Mouse (Mus musculus) limb, embryonic 12.5 days (tissue): ENCODE measurements at regions not wholly inside any gene's neighbourhood (a gene's known extent, or its start where the extent isn't known, plus 50 kb on each side); places are given as distances from the start of the nearest gene placed in this dataset.
A peak's percentile ranks its signal among the peaks of the same experiment; 100 is the strongest.

Experiments used
- ATAC-seq: fragments of 200-750 bp; cut with Nextera tagmentation; 2 replicates; pipeline ENCODE4 v1.8.0; 2017; ENCODE audit warnings: low read depth, moderate TSS enrichment; ENCODE audit not compliant: insufficient number of reproducible peaks, insufficient read depth, low FRiP score, low TSS enrichment
- H3K27ac ChIP-seq: fragments of 300-500 bp; sonication (generic); 2 replicates; pipeline ENCODE4 v1.5.1; 2016; ENCODE audit warnings: mild to moderate bottlenecking, moderate library complexity
- H3K27me3 ChIP-seq: fragments of 300-500 bp; sonication (generic); 2 replicates; pipeline ENCODE4 v1.6.1; 2016; ENCODE audit warnings: mild to moderate bottlenecking, moderate library complexity
- H3K36me3 ChIP-seq: fragments of 300-500 bp; sonication (generic); 2 replicates; pipeline ENCODE4 v1.6.1; 2016; ENCODE audit warnings: mild to moderate bottlenecking, moderate library complexity
- H3K4me1 ChIP-seq: fragments of 300-500 bp; sonication (generic); replicated peaks from 2 replicates; pipeline ENCODE4 v1.6.1; 2016
- H3K4me2 ChIP-seq: fragments of 300-500 bp; sonication (generic); 2 replicates; pipeline ENCODE4 v1.6.1; 2016; ENCODE audit warnings: mild to moderate bottlenecking, moderate library complexity
- H3K4me3 ChIP-seq: fragments of 300-500 bp; sonication (generic); replicated peaks from 2 replicates; pipeline ENCODE4 v1.5.1; 2016; ENCODE audit warnings: mild to moderate bottlenecking
- H3K9ac ChIP-seq: fragments of 300-500 bp; sonication (generic); replicated peaks from 2 replicates; pipeline ENCODE4 v1.6.1; 2016; ENCODE audit warnings: mild to moderate bottlenecking, moderate library complexity
- H3K9me3 ChIP-seq: fragments of 300-500 bp; sonication (generic); 2 replicates; pipeline ENCODE4 v1.6.1; 2016; ENCODE audit warnings: mild to moderate bottlenecking, moderate library complexity
- WGBS: fragments of 180-500 bp; shearing (Covaris S2); methylation state at CpG from one replicate; pipeline ENCODE4 v1.1.7; 2016; 5-methylcytosine and 5-hydroxymethylcytosine counted together

DNA sequence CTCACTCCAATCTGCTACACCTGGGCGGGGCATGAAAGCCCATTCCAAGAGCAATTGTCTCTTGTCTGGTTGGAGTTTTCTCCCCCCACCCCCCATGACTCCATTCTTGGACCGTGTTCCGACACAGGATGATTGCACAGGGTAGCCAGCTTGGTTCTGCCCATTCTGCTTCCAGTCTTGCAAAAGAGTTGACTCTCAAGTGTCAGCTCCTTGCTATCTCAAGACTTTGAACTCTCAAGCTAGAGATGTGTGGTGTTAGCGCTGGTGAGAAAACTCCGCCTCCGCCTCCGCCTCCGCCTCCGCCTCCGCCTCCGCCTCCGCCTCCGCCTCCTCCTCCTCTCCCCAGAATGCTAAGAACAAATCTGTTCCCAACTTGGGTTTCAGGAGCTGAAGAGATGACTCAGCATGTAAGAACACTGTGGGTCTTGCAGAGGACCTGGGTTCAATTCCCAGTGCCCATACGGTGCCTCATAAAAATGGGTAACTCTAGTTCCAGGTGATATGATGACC lies 135.1 kb downstream of the Bcat1 start:
- Histone ChIP-seq H3K27me3 (no peaks in the 10 kb centered on the region), H3K4me3 (no peak overlapping the region), H3K36me3 (no peaks in the 10 kb centered on the region), H3K27ac (no peak overlapping the region), H3K4me2 (no peak overlapping the region), H3K9me3 (no peaks in the 10 kb centered on the region), H3K4me1 (peaks cover 27% of the 10 kb centered on the region), H3K9ac (no peak overlapping the region)
- WGBS = 88% methylated on average over 14 of the region's 14 CpGs
- no peak for ATAC-seq

DNA sequence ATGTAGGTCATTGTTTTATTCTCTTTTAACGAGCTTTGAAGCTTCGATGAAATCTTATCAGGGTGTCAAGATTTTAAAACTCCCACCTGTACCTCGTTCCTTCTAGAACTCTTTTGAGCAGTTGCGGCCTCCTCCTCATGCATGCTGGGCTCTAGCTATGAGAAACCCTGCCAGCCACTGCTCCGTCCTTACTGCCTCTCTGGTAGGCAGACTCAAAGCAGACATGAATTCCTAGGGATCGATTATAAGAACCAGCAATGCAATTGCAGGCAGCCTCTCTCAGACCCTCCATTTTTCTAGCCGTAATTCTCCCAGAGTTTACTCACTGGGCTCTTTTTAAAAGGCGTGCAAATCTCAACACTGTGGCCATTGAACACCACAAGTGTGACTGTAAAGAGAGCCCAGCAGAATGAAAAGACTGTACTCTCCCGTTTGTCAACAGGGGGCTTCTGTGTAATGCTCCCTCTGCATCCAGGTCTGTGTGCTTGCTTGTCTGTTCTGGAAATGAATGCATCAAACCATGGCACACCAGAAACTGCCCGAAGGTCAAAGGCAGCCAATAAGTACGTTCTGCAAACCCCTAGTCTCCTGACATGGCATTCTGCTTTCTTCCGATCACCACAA lies 137.3 kb downstream of the Bcat1 start:
- no peaks in the 10 kb centered on the region for H3K27me3 ChIP-seq
- H3K9me3 ChIP-seq = no peaks in the 10 kb centered on the region
- no peaks in the 10 kb centered on the region for H3K36me3 ChIP-seq
- H3K9ac ChIP-seq = no peak overlapping the region
- H3K4me1 ChIP-seq = peaks cover 12% of the 10 kb centered on the region
- no peak for ATAC-seq
- no peak overlapping the region for H3K4me3 ChIP-seq
- peak overlapping the region; percentile 78 for H3K27ac ChIP-seq
- WGBS = 76% methylated on average over 12 of the region's 12 CpGs
- no peak overlapping the region for H3K4me2 ChIP-seq

DNA sequence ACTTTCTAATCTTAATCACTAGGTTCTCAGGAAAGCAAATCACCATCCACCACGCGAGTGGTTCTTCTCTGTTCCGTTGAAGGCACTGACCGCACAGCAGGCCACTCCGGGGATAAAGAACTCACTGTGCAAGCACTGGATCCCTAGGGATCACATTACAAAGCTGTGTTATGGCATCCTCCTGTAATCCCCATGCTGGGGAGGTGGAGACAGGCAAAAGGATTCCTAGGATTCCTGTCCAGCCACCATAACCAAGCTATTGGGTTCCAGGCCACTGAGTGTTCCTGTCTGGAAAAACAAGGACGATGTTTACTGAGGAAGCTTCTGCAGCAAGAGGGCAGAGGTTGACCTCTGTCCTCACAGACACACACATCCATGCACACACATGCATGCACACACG lies 138.8 kb downstream of the Bcat1 start:
- Histone ChIP-seq H3K27me3 (no peaks in the 10 kb centered on the region), H3K4me1 (peaks cover 6% of the 10 kb centered on the region), H3K9me3 (peaks cover 8% of the 10 kb centered on the region), H3K36me3 (no peaks in the 10 kb centered on the region), H3K4me3 (no peak overlapping the region), H3K9ac (no peak overlapping the region), H3K27ac (peak overlapping the region; percentile 2; the same call in 1 of the 2 replicates), H3K4me2 (no peak overlapping the region)
- no peak for ATAC-seq
- WGBS = 67% methylated on average over 7 of the region's 7 CpGs

DNA sequence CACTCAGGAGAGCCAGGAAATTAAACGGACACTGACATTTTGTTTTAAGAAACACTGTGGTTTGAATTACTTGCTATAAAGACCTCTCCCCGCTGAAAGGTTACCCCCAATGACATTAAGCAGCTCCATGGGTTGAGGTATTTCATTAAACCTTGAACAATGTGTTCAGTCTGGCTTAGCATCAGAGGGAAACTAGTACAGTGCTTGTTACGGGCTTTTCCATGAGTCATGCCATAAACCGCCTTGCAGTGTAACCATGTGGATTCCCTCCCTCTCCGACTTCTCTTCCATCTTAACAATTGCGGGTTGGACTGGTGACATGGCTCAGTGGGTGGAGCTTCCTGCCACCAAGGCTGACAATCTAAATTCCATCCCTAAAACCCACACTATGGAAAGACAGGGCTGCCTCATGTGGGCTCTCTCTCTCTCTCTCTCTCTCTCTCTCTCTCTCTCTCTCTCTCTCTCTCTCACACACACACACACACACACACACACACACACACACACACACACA lies 142.2 kb downstream of the Bcat1 start:
- no peak overlapping the region for H3K27ac ChIP-seq
- H3K27me3 ChIP-seq = no peaks in the 10 kb centered on the region
- H3K4me2 ChIP-seq = no peak overlapping the region
- 74% methylated on average over 6 of the region's 6 CpGs for WGBS
- peaks cover 9% of the 10 kb centered on the region for H3K9me3 ChIP-seq
- no peak overlapping the region for H3K9ac ChIP-seq
- H3K4me3 ChIP-seq = no peak overlapping the region
- ATAC-seq = no peak
- no peaks in the 10 kb centered on the region for H3K36me3 ChIP-seq
- H3K4me1 ChIP-seq = peaks cover 6% of the 10 kb centered on the region

DNA sequence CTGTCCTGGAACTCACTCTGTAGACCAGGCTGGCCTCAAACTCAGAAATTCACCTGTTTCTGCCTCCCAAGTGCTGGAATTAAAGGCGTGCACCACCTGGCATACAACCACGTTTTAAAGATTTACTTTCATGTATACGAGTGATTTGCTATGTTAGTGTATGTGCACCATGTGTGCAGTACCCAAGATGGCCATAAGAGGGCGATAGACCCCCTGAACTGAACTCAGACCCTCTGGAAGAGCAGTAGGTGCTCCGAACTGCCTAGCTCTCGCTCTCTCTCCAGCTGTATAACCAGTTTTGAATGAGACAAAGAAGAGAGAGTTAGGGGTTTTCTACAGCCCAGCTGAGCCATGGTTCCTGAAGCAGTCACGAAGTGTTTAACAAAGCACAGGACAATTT lies 143.6 kb downstream of the Bcat1 start:
- H3K4me1 ChIP-seq = peaks cover 12% of the 10 kb centered on the region
- H3K4me3 ChIP-seq = no peak overlapping the region
- no peak overlapping the region for H3K4me2 ChIP-seq
- H3K9ac ChIP-seq = no peak overlapping the region
- H3K36me3 ChIP-seq = no peaks in the 10 kb centered on the region
- no peak overlapping the region for H3K27ac ChIP-seq
- 85% methylated on average over 7 of the region's 7 CpGs for WGBS
- no peak for ATAC-seq
- H3K27me3 ChIP-seq = no peaks in the 10 kb centered on the region
- H3K9me3 ChIP-seq = peaks cover 9% of the 10 kb centered on the region

- WGBS = 72% methylated on average over 4 of the region's 4 CpGs
- Histone ChIP-seq H3K27ac (no peak overlapping the region), H3K9ac (no peak overlapping the region), H3K4me1 (peaks cover 12% of the 10 kb centered on the region; the same call in 1 of the 2 replicates), H3K4me3 (no peak overlapping the region), H3K9me3 (peaks cover 9% of the 10 kb centered on the region), H3K4me2 (no peak overlapping the region), H3K36me3 (no peaks in the 10 kb centered on the region), H3K27me3 (no peaks in the 10 kb centered on the region)
- no peak for ATAC-seq
These were observed 146.0 kb downstream of the Bcat1 start for GRCm38 (mm10) chr6:144929959-144930358.

- H3K4me2 ChIP-seq = no peak overlapping the region
- H3K9me3 ChIP-seq = peaks cover 9% of the 10 kb centered on the region
- no peak for ATAC-seq
- H3K27ac ChIP-seq = no peak overlapping the region
- no peak overlapping the region for H3K9ac ChIP-seq
- H3K4me3 ChIP-seq = no peak overlapping the region
- WGBS = 65% methylated on average over 5 of the region's 5 CpGs
- H3K4me1 ChIP-seq = peaks cover 12% of the 10 kb centered on the region; the same call in 1 of the 2 replicates
- no peaks in the 10 kb centered on the region for H3K36me3 ChIP-seq
- no peaks in the 10 kb centered on the region for H3K27me3 ChIP-seq
These were observed 146.6 kb downstream of the Bcat1 start for GRCm38 (mm10) chr6:144929262-144929855.

- whole genome bisulfite sequencing = 55% methylated on average over 6 of the region's 6 CpGs
- no peak overlapping the region for H3K9ac ChIP-seq
- H3K36me3 ChIP-seq = no peaks in the 10 kb centered on the region
- H3K9me3 ChIP-seq = peaks cover 4% of the 10 kb centered on the region
- no peak for ATAC-seq
- H3K27ac ChIP-seq = no peak overlapping the region
- no peaks in the 10 kb centered on the region for H3K27me3 ChIP-seq
- no peak overlapping the region for H3K4me3 ChIP-seq
- H3K4me2 ChIP-seq = no peak overlapping the region
- H3K4me1 ChIP-seq = peaks cover 12% of the 10 kb centered on the region; the same call in 1 of the 2 replicates
These were observed 145.8 kb upstream of the Sox5 start for GRCm38 (mm10) chr6:144927599-144927998.

- H3K36me3 ChIP-seq = no peaks in the 10 kb centered on the region
- H3K27me3 ChIP-seq = no peaks in the 10 kb centered on the region
- H3K4me2 ChIP-seq = no peak overlapping the region
- H3K4me1 ChIP-seq = peaks cover 7% of the 10 kb centered on the region; the same call in 1 of the 2 replicates
- ATAC-seq = no peak
- H3K27ac ChIP-seq = no peak overlapping the region
- no peaks in the 10 kb centered on the region for H3K9me3 ChIP-seq
- H3K9ac ChIP-seq = no peak overlapping the region
- 77% methylated on average over 3 of the region's 3 CpGs for WGBS
- H3K4me3 ChIP-seq = no peak overlapping the region
These were observed 141.0 kb upstream of the Sox5 start for GRCm38 (mm10) chr6:144922762-144923161.

DNA sequence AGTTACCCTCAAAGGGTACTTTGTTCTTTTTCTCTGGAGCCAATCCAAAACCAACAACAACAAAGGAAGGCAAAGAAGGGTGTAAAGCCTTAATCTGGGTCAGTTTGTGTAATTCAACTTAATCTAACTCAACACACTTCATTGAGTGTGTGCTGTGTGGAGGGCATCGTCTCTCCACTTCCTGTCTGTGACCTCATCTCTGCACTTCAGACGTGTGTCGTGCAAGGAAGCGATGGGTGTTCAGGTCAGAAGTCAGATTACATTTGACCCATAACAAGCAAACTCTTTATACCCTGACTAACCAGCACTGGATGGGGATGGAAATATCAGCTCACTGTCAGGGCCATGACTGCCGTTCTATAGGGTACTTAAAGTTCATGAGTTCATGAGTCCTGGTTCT lies 138.0 kb upstream of the Sox5 start:
- Histone ChIP-seq H3K4me1 (no peaks in the 10 kb centered on the region), H3K27me3 (no peaks in the 10 kb centered on the region), H3K9me3 (no peaks in the 10 kb centered on the region), H3K36me3 (no peaks in the 10 kb centered on the region), H3K9ac (no peak overlapping the region), H3K27ac (no peak overlapping the region), H3K4me3 (no peak overlapping the region), H3K4me2 (no peak overlapping the region)
- no peak for ATAC-seq
- WGBS = 60% methylated on average over 5 of the region's 5 CpGs

GRCm38 (mm10) chr6:144917128-144917527 lies 135.4 kb upstream of the Sox5 start:
- H3K4me3 ChIP-seq = no peak overlapping the region
- H3K4me2 ChIP-seq = no peak overlapping the region
- H3K27ac ChIP-seq = no peak overlapping the region
- H3K36me3 ChIP-seq = no peaks in the 10 kb centered on the region
- no peaks in the 10 kb centered on the region for H3K27me3 ChIP-seq
- no peak for ATAC-seq
- no peaks in the 10 kb centered on the region for H3K4me1 ChIP-seq
- H3K9ac ChIP-seq = no peak overlapping the region
- 52% methylated on average over 8 of the region's 8 CpGs for WGBS
- H3K9me3 ChIP-seq = no peaks in the 10 kb centered on the region
